Mouse (Mus musculus): ENCODE data around the gene Prkn. TPM values are rescaled to one million over a fixed set of nuclear protein-coding genes. Genes with fewer than 3 reads are reported as not detected.

The Prkn gene
- polyA plus RNA-seq, 1 experiment from 2014 or later, result 3.5 TPM

GRCm38 (mm10) chr17:10854207-10854606 lies 14.0 kb downstream of the Prkn start:
- Histone ChIP-seq H3K4me2 (ENCODE audit: low read length) (no peak overlapping the region), H3K36me3 (ENCODE audit: control insufficient read depth, insufficient read depth, low read length) (no peaks in the 10 kb centered on the region), H3K27me3 (ENCODE audit: control insufficient read depth, insufficient read depth, low read length) (no peaks in the 10 kb centered on the region), H3K9ac (ENCODE audit: low read length) (no peak overlapping the region), H3K4me3 (ENCODE audit: control insufficient read depth in 1 of 2, insufficient read depth in 1 of 2, low read depth in 1 of 2, low read length in 2 of 2) (no peak overlapping the region), H3K9me3 (ENCODE audit: control insufficient read depth, low read length) (no peaks in the 10 kb centered on the region), H3K4me1 (ENCODE audit: control insufficient read depth in 2 of 2, insufficient read depth in 2 of 2, low read length in 2 of 2) (no peaks in the 10 kb centered on the region), H3K27ac (replicated peaks in 1 of 2; ENCODE audit: control insufficient read depth in 1 of 2, insufficient read depth in 1 of 2, low read depth in 2 of 2, low read length in 2 of 2) (no peak overlapping the region)
- no peak for ATAC-seq (ENCODE audit: insufficient number of reproducible peaks, insufficient read depth, low FRiP score, low read depth)
- 85% methylated on average over 3 of the region's 3 CpGs for WGBS

DNA sequence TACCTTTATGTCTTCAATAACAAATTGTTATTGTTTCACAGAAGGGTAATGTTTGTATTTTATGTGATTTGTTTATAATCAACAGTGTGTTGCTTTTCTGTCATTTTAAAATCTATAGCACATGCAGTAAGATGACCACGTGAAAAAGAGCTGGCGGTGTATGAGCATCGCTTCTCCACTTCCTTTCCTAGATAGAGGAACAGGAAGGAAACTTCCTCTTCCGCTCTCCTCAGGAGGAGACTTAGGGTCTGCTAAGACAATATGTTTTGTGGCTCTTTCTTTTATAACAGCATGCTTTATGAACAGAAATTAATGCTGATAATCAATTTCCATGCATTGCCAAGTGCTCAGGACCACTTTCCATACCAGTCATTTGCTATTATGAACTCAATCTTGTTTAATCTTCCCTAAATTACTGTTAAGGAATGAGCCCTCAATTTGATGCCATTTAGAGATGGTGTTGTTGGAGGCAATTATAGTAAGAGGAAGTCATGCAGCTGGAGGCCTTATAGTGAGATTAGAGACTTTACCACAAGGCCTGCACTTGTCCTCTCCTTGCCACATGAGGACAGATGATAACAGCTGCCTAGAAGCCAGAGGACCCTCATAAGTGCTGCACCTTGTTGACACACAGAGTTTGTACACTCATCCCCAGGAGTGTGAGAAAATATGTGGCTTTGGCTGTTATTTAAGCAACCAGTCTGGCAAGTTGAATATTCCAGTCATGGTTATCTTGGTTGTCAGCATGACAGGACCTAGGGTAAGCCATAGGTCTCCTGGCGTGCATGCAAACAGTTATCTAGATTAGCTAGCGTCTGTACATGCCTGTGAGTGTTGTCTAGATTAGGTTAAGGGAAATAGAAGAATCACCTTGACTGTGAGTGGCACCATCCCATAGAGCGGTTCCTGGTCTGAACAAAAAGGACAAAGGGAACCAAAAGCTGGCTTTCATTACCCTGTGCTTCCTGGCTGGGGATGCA lies 34.3 kb downstream of the Prkn start:
- ATAC-seq (ENCODE audit: insufficient number of reproducible peaks, insufficient read depth, low FRiP score, low read depth), result no peak
- Histone ChIP-seq H3K27ac (replicated peaks in 1 of 2; ENCODE audit: control insufficient read depth in 1 of 2, insufficient read depth in 1 of 2, low read depth in 2 of 2, low read length in 2 of 2) (no peak overlapping the region), H3K9ac (ENCODE audit: low read length) (no peak overlapping the region), H3K36me3 (ENCODE audit: control insufficient read depth, insufficient read depth, low read length) (no peaks in the 10 kb centered on the region), H3K27me3 (ENCODE audit: control insufficient read depth, insufficient read depth, low read length) (no peaks in the 10 kb centered on the region), H3K4me1 (ENCODE audit: control insufficient read depth in 2 of 2, insufficient read depth in 2 of 2, low read length in 2 of 2) (peaks cover 2 to 3% of the 10 kb centered on the region in 2 experiments; a peak in 2 of 4 replicates), H3K4me2 (ENCODE audit: low read length) (no peak overlapping the region), H3K9me3 (ENCODE audit: control insufficient read depth, low read length) (no peaks in the 10 kb centered on the region), H3K4me3 (ENCODE audit: control insufficient read depth in 1 of 2, insufficient read depth in 1 of 2, low read depth in 1 of 2, low read length in 2 of 2) (no peak overlapping the region)
- WGBS, result 64% methylated on average over 7 of the region's 7 CpGs

- H3K4me3 ChIP-seq (ENCODE audit: control insufficient read depth in 1 of 2, insufficient read depth in 1 of 2, low read depth in 1 of 2, low read length in 2 of 2), result no peak overlapping the region
- no peak for ATAC-seq (ENCODE audit: insufficient number of reproducible peaks, insufficient read depth, low FRiP score, low read depth)
- H3K9me3 ChIP-seq (ENCODE audit: control insufficient read depth, low read length), result no peaks in the 10 kb centered on the region
- H3K36me3 ChIP-seq (ENCODE audit: control insufficient read depth, insufficient read depth, low read length), result no peaks in the 10 kb centered on the region
- H3K27ac ChIP-seq (replicated peaks in 1 of 2; ENCODE audit: control insufficient read depth in 1 of 2, insufficient read depth in 1 of 2, low read depth in 2 of 2, low read length in 2 of 2), result no peak overlapping the region
- 73% methylated on average over 5 of the region's 5 CpGs for WGBS
- peaks cover 2 to 3% of the 10 kb centered on the region in 2 experiments; a peak in 2 of 4 replicates for H3K4me1 ChIP-seq (ENCODE audit: control insufficient read depth in 2 of 2, insufficient read depth in 2 of 2, low read length in 2 of 2)
- no peaks in the 10 kb centered on the region for H3K27me3 ChIP-seq (ENCODE audit: control insufficient read depth, insufficient read depth, low read length)
- no peak overlapping the region for H3K9ac ChIP-seq (ENCODE audit: low read length)
- H3K4me2 ChIP-seq (ENCODE audit: low read length), result no peak overlapping the region
Measured at GRCm38 (mm10) chr17:10878986-10879385, 38.8 kb downstream of the Prkn start.

DNA sequence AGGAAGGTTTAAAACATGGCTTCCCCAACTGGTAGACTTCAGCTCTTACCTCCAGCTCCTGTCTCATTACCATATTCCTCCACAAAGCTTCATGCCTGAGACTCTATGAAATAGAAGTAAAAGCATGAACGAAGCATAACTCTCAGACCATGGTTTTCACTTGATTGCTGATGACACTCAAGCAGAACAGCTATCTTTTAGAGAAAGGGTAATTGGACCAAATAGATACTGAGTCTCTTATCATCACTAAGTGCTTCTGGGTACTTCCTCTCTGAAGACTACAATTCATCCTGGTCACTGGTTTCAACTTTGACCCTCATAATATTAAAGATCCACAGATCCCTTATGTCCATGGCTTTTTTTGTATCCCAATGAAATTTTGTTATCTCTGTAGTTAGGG lies 42.1 kb downstream of the Prkn start:
- Histone ChIP-seq H3K27me3 (ENCODE audit: control insufficient read depth, insufficient read depth, low read length) (no peaks in the 10 kb centered on the region), H3K4me1 (ENCODE audit: control insufficient read depth in 2 of 2, insufficient read depth in 2 of 2, low read length in 2 of 2) (no peaks in the 10 kb centered on the region), H3K9me3 (ENCODE audit: control insufficient read depth, low read length) (no peaks in the 10 kb centered on the region), H3K36me3 (ENCODE audit: control insufficient read depth, insufficient read depth, low read length) (no peaks in the 10 kb centered on the region), H3K4me2 (ENCODE audit: low read length) (no peak overlapping the region), H3K4me3 (ENCODE audit: control insufficient read depth in 1 of 2, insufficient read depth in 1 of 2, low read depth in 1 of 2, low read length in 2 of 2) (no peak overlapping the region), H3K27ac (replicated peaks in 1 of 2; ENCODE audit: control insufficient read depth in 1 of 2, insufficient read depth in 1 of 2, low read depth in 2 of 2, low read length in 2 of 2) (no peak overlapping the region), H3K9ac (ENCODE audit: low read length) (no peak overlapping the region)
- no peak for ATAC-seq (ENCODE audit: insufficient number of reproducible peaks, insufficient read depth, low FRiP score, low read depth)
- WGBS, result 68% methylated on average over 1 of the region's 1 CpGs

- no peak overlapping the region for H3K4me2 ChIP-seq (ENCODE audit: low read length)
- H3K9me3 ChIP-seq (ENCODE audit: control insufficient read depth, low read length), result no peaks in the 10 kb centered on the region
- no peaks in the 10 kb centered on the region for H3K36me3 ChIP-seq (ENCODE audit: control insufficient read depth, insufficient read depth, low read length)
- no peak overlapping the region for H3K4me3 ChIP-seq (ENCODE audit: control insufficient read depth in 1 of 2, insufficient read depth in 1 of 2, low read depth in 1 of 2, low read length in 2 of 2)
- H3K27me3 ChIP-seq (ENCODE audit: control insufficient read depth, insufficient read depth, low read length), result no peaks in the 10 kb centered on the region
- H3K4me1 ChIP-seq (ENCODE audit: control insufficient read depth in 2 of 2, insufficient read depth in 2 of 2, low read length in 2 of 2), result peaks cover 0 to 7% of the 10 kb centered on the region in 2 experiments; a peak in 2 of 4 replicates
- H3K9ac ChIP-seq (ENCODE audit: low read length), result no peak overlapping the region
- no peak for ATAC-seq (ENCODE audit: insufficient number of reproducible peaks, insufficient read depth, low FRiP score, low read depth)
- 17% methylated on average over 4 of the region's 4 CpGs for WGBS
- H3K27ac ChIP-seq (replicated peaks in 1 of 2; ENCODE audit: control insufficient read depth in 1 of 2, insufficient read depth in 1 of 2, low read depth in 2 of 2, low read length in 2 of 2), result no peak overlapping the region
Measured at GRCm38 (mm10) chr17:10887924-10888323, 47.7 kb downstream of the Prkn start.

DNA sequence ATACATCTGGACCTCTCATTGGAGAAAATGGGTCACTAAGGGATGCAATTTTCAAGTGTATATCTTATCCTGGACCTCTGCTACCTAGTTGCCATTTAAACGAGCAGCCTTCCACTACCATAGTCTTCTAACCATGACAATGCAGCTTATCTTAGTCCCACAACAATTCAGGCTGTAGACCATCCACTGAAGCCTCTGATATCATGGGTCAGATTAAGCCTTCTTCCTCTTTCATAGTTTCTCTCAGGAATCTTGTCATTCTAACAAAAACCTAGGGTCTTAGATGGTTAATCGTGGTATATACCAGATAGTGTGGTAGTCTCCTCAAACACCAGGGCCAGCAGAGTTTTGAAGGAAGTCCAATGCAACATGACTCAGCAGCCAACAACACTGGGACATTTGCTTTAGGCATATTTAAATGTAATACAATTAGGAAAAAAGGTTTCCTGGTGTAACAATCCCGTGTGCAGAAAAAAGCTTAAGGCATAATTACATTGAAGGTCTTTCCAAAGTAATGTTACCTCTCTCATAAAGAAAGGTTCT lies 61.6 kb downstream of the Prkn start:
- Histone ChIP-seq H3K36me3 (ENCODE audit: control insufficient read depth, insufficient read depth, low read length) (no peaks in the 10 kb centered on the region), H3K4me1 (ENCODE audit: control insufficient read depth in 2 of 2, insufficient read depth in 2 of 2, low read length in 2 of 2) (no peaks in the 10 kb centered on the region), H3K27me3 (ENCODE audit: control insufficient read depth, insufficient read depth, low read length) (no peaks in the 10 kb centered on the region), H3K4me3 (ENCODE audit: control insufficient read depth in 1 of 2, insufficient read depth in 1 of 2, low read depth in 1 of 2, low read length in 2 of 2) (no peak overlapping the region), H3K27ac (replicated peaks in 1 of 2; ENCODE audit: control insufficient read depth in 1 of 2, insufficient read depth in 1 of 2, low read depth in 2 of 2, low read length in 2 of 2) (no peak overlapping the region), H3K4me2 (ENCODE audit: low read length) (no peak overlapping the region), H3K9me3 (ENCODE audit: control insufficient read depth, low read length) (no peaks in the 10 kb centered on the region), H3K9ac (ENCODE audit: low read length) (no peak overlapping the region)
- WGBS, result 75% methylated on average over 3 of the region's 3 CpGs
- ATAC-seq (ENCODE audit: insufficient number of reproducible peaks, insufficient read depth, low FRiP score, low read depth), result no peak

GRCm38 (mm10) chr17:10936698-10937097 lies 96.5 kb downstream of the Prkn start:
- Histone ChIP-seq H3K27me3 (ENCODE audit: control insufficient read depth, insufficient read depth, low read length) (no peaks in the 10 kb centered on the region), H3K4me2 (ENCODE audit: low read length) (no peak overlapping the region), H3K36me3 (ENCODE audit: control insufficient read depth, insufficient read depth, low read length) (no peaks in the 10 kb centered on the region), H3K9ac (ENCODE audit: low read length) (no peak overlapping the region), H3K9me3 (ENCODE audit: control insufficient read depth, low read length) (no peaks in the 10 kb centered on the region), H3K4me3 (ENCODE audit: control insufficient read depth in 1 of 2, insufficient read depth in 1 of 2, low read depth in 1 of 2, low read length in 2 of 2) (no peak overlapping the region), H3K27ac (replicated peaks in 1 of 2; ENCODE audit: control insufficient read depth in 1 of 2, insufficient read depth in 1 of 2, low read depth in 2 of 2, low read length in 2 of 2) (no peak overlapping the region), H3K4me1 (ENCODE audit: control insufficient read depth in 2 of 2, insufficient read depth in 2 of 2, low read length in 2 of 2) (0 out of 4 replicates have a peak, but pooled peaks cover 0 to 2% of the 10 kb centered on the region in 2 experiments)
- ATAC-seq (ENCODE audit: insufficient number of reproducible peaks, insufficient read depth, low FRiP score, low read depth), result no peak
